Mouse (Mus musculus) cerebellum, postnatal 36 days (tissue): ENCODE measurements around the gene Gm17334.
A peak's percentile ranks its signal among the peaks of the same experiment; 100 is the strongest.

Experiments used
- DNase-seq, 2 experiments: peaks; one replicate each; pipeline ENCODE4 v3.0.0; 2021 to 2022; ENCODE audit warnings: mixed read lengths in 2 of 2

Gm17334 gene

DNA sequence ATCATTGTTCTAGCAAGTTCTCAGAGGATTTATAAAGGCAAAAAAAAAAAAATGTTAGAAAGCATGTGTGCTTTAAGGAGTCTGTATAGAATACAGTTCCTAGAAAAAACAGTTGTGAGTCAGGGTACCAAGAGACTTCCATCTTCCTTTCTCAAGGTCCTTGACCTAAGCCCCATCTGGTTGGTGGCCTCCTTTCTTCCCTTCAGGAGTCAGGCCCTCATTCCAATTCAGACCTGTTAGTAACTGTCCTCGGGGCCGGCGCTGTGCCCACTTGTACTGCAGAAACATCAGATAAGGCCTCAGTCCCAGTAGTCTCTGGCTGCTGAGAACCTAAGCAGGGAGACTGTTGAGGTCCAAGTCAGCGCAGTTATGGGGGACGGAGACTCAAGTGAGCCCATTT is at the start of gene Gm17334:
Gene Gm17334 (minus strand): TSS at position 101 of the 400 bp plus-strand sequence.
- no peak for DNase-seq

DNA sequence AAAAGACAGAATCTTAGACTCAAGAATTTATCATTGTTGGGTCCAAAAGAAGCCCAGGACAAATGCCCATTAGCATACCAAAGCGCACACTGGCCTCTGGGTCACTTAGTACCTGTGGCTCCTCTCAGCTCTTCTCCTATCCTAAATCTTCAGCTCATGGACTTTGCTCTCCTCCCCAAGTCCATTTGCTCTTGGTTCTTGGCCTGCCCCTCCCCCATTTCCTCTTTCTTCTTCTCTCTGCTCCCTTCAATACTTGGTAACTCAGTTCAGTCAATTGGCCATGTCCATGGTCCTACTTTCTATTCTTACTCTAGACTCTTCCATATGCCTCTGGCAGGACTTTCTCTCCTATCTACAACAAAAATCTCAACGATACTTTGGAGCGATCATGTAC is 49.0 kb upstream of the Gm17334 start:
- no peak for DNase-seq

DNA sequence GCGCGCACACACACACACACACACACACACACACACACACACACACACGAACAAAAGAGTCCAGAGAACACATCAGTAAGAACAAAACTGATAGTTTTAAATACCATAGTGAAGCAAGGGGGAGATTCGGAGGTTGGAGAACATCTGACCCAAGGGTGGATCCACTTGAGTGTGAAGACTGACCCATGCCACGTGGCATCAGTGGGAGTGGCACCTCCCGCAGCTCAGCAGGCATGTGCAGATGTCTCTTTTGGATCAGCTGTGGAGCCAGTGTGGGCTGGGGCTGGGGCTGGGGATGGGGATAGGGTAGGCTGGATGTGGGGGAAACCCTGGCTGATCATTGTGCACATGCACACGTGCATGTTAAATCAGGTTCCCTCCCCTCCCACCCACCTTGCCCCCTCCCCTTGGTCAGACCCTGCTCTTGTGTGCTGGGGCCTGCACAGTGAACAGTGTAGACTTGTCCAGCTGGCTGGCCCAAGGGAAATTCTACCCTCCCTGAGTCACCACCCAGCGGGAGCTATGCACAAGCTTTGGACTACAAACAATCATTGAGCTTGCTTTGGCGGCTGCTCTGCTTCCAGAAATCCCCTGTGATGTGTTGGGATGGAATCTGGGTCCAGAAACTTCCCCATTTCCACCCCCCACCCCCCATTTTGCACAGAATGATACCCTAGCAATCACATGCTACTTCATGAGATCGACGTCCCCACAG is 48.4 kb upstream of the Gm17334 start:
- DNase-seq, result no peak

DNA sequence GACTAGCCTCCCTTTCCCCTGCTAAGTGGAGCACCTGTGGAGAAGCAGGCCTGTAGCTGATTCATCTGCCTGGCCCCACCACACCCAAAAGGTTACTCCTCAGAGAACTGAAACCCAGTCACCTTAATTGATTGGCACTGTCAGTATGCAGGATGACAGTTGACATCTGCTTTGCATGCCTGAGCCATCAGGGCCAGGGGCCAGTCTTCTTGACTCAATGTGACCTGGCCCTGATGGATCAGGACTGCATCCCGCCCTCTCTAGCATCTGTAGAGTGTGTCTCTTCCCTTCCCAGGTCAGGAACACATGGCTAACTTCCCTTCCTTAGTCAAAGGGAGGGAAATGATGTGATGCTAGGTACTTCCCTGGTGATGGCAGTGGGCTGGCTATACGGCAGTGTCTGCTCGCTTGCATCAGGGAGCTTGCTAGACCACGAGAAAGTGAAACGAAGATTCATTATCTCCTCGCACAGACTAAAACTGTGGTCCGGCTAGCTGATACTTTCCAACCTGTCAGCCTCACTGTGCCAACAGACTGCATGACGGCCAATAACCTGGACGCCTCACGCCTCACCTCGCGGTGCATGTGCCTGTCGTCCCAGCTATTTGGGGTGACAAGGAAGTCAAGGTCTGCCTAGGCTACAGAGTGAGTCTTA is 47.7 kb upstream of the Gm17334 start:
- DNase-seq, result no peak

DNA sequence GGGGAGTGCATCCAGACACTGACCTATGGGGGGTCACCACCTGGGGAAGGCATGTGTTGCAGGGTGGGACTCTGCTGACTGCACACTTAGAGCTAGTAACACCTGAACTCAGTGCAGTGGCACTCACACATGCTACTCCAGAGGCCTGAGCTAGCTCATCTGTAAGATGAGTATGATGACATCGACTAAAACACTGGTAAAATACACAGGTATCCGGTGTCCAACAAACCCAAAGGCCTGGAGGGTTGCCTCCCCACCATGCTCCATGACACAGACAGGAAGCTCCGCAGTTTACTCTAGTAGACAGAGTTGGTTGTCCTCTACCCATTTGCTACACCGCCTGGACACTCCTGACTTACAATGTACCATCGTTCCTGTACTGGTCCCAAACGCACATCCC is 46.5 kb upstream of the Gm17334 start:
- no peak for DNase-seq

DNA sequence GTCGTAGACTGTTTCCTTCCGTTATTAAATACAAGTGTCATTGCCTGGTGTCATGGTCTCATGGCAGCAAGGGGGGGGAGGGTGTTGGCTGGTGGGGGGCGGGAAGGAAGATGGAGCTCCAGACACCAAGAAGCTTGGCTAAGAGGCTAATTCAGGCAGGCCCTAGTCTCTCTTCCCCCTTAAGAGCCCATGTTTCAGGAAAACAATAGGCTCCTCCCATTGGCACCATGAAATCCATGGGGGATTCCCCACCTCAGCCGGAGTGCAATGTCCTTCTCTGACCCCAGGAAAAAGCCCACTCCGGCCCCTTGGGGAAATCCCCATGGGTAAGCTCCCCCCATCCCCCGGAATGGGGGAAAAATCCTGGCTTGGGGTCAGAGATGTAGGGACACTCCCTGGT is 45.8 kb upstream of the Gm17334 start:
- no peak for DNase-seq

DNA sequence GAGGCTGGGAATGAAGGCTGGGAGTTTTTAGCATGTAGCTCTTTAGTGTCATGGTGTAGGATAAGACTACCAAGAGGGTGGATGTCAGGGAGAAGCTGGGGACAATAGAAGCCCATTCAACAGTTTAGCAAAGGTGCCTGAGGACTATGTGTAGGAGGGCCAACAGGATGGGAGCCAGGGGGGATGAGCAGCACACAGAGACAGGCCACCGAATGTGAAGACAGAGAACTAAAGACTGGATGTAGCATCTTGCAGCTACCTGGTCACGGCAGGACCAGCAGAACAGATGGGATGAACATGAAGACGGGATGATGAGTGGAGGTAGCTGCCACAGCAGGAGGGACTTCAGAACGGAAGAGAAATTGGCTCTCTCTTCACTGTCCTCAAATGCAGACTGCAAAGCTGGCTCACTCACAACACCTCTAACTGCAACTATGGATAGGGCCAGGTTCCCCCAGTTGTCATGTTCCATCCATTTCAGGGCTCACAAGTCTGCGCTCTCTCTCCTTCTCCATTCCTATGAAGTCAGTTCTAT is 43.9 kb upstream of the Gm17334 start:
- DNase-seq, result peak; percentile 31 to 37

DNA sequence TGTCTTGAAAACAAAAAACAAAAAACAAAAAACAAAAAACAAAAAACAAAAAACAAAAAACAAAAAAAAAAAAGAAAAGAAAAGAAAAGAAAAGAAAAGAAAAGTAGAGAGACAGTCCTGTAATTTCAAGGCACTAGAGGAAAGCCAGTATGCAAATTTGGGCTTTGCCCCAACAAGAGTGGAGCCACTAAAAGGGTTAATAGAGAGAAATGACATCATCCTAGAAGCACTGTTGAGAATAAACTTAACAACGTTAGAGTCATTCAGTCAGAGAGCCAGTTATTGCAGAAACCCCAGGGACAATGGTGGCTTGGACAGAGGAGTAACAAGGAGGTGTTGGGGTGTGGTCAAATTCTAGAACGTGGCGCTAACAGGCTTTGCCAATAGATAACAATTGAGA is 41.8 kb upstream of the Gm17334 start:
- DNase-seq, result no peak

DNA sequence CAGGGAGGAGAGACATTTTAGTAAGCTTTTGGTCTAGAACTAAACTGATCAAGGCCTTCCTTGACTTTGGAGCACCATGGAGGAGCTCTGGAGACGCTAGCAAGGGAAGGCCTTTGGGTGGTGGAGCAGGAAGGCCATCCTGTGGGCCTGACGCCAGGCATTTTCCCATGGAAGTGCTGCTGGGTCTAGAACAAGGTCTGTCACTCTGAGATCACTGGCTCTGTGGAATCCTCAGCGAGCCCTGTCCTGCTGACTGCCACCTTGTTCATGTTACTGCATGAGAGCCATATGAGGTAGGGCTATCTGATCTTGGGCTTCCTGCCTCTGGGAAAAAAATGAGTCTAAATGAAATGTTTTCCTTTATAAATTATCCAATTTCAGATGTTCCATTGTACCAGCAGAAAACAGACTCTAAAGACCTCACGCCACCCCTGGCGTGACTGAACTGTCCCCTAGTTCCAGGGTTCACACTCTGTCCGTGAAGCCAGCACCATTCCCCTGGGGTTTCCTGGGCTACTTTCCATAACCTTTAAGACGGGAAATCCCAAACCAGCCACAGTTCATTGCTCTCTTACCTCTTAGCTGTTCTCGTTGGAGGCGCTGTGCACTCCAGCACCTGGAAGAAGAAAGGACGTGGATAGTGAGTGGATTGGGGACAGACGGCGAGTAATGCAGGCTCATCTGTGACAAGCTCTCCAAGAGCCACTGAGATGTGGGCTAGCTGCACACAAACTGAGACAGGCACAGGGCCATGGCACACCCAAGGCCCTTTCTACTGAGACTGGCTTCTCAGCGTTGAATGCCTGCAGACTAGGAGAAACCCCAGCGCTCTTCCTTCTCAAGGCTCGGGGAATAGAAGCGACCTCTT is 40.2 kb upstream of the Gm17334 start:
- DNase-seq, result no peak

DNA sequence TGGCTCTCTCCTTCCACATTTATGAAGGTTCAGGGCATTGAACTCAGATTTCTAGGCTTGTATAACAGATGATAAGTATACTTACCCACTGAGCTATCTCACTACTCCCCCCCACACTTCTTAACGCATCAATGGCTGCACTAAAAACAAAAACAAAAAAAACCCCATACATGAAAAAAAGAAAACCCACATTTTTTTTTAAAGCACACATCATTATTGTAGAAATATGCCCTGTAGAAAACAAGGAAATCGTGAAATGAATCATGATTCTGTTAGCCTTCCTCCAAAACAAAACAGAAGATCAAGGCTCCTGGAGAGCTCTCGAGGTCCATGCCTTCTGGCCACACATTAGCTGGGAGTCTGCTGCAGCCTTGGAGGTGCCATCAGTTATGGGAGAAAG is 38.3 kb upstream of the Gm17334 start:
- DNase-seq, result no peak

DNA sequence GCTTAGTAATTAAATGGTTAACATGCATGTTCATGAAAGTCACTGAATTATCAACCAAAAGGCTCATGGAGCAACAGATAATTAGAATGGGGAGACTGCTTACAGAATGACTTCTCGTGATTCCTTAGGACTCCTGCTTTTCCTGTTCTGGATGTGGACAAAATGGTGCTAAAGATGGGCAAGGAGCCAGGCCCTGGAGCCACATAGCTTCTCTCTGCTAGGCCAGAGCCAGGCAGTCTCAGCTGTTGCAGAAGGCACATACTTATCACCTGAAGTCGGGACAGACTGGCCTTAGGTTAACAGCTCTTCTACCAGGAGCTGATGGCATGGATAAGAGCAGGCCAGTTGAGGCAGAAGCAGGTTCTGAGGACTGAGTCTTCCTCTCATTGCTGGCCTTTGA is 37.8 kb upstream of the Gm17334 start:
- no peak for DNase-seq

DNA sequence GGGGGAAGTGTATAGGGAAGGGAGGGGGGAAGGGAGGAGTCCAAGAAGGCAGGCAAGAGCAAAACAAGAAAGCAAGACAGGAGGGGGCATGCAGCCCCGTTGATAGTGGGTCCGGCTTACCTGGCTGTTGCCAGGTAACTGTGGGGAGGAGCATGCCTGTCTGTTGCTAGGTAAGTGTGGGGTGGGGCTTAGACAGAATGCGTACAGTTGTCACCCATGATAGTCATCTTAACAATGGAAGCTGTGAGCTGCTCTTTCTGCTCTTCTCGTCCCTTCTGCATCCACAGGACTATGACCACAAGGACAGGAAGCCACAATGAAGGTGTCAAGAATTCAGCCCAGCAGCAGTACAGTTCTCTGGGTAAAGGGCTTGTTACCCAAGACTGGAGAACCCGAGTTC is 37.2 kb upstream of the Gm17334 start:
- DNase-seq, result no peak

DNA sequence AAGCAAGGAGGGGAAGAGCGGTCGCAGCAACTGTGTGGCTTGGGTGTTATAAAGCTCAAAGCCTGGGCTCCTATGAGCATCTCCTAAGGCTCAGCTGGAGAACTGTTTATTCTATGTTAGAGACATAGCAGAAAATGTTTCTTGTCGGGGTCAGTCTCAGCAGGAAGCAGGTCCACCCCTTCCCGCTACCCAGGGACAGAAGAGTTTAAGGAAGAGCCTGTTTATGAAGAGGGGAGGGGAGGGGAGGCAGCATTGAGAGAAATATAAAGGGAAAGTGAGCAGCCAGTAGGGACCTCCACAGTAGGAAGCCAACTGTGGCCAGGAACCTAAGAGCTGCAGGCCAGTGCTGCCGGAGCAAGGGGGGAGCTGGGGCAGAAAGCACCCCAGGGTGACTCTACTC is 36.4 kb upstream of the Gm17334 start:
- no peak for DNase-seq

DNA sequence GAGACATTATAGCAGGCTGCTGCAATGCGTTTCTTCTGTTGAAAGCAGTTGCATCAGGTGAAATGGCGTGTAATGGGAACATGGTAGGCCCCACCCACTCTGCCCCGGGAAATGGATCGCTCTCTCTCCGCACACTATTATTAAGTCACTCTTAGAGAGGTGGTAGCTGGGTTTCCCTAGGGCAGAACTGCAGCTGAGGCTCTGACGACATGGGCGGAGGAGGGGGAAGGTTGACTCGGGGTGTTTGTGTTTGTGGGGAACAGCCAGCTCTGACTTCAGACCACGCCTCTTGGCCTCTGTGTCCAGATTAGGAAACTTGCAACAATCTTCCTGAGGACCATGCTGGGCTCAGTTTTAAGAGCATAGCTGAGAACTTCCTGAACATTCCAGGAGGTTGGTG is 32.8 kb upstream of the Gm17334 start:
- no peak for DNase-seq

DNA sequence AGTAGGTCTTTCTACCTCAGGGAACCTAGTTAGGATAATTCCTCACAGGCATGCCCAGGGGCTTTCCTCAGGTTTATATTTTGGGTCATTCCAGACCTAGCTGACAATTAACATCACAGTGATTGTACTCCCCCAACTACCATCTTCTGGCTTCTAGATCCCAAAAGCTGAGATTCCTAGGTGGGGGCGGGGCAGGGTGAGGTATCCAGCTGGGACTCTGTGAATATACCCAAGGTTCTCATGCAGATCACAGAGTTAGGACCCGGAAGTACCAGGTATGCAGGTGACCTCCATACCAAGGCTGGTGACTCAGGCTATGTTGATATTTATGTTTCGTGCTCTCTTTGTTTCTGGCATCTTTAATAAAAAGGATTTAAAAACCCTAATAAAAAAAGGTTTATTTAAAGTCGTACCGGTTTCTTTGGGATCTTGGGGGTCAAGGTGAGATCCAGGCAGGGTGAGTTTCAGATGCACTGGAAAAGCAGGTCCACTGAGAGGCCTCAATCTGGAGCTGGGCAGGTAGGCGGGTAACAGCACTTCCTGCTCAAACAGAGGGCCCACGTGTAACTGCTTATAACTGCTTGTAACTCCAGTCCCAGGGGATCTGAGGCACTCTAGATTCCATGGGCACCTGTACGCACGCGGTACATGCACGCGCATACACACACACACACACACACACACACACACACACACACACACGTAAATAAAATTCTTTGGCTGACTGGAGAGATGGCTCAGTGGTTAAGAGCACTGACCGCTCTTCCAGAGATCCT is 31.8 kb upstream of the Gm17334 start:
- DNase-seq, result no peak

DNA sequence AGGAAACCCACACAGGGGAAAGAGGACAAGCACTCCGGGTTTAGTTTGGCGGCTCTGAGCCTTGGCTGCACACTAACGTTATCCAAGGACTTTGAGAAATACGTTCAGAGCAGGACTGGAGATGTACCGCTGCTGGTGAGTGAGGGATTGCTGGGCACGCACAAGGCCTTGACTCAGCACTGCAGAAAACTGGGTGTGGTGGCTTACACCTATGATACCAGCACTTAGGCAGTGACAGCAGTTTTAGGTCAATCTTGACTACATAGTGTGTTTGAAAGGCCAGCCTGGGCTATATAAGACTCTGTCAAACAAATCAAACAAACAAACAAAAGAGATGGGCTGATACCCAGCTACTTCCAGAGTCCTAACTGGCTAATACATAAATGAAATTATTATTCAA is 30.5 kb upstream of the Gm17334 start:
- DNase-seq, result no peak

DNA sequence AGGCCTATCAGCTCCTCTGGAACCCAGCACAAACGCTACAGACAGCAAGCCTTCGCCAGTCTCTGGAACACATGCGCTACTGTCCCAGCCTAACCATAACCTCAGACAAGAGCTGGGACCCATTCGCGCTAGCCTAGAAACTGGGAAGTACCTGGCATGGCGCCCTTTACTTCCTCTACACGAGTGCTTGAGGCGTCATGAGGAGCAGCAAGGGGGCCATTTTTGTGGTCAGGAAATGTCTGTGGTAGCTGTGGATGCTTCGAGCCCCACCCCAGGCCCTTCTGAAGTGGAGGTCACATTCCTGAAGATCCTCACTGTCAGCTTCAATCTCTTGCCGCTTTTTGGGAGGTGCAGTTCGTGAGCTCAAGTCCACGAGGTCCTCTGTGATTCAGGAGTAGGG is 30.1 kb upstream of the Gm17334 start:
- no peak for DNase-seq

DNA sequence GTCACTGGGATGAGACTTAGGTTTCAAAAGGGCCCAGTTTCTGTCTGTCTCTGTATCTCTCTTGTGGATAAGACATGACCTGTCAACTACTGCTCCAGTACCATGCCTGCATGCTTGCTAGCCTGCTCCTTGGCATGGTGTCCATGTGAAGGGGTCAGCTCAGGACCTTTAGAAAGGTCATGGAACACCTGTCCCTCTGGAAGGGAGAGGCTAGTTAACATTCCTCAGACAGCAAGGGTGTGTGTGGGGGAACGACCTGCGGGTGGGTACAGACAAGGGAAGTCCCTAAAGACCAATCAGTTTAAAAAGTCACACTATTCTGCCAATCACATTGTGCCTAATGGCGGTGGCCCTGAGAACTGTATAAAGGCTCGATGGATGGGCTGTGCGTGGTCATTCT is 28.0 kb upstream of the Gm17334 start:
- DNase-seq, result no peak

DNA sequence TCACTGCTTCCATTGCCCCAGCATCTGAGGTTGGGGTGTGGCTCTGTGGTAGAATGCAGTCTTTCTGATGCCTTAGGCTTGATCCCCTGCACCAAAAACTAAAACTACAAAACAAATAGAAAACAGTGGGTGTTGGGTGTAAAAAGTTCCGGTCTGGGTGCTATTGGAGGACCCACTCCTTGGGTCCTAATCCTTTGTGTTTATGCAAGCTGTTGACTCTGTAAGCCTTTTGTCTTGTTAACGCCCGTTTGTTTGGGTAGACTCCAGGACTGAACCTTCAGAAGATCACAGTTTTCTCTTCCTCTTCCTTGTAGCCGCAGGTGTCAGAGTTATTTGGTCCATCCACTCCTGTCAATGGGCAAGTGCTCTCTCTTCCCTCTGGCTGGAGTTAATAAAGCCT is 27.0 kb upstream of the Gm17334 start:
- DNase-seq, result no peak

DNA sequence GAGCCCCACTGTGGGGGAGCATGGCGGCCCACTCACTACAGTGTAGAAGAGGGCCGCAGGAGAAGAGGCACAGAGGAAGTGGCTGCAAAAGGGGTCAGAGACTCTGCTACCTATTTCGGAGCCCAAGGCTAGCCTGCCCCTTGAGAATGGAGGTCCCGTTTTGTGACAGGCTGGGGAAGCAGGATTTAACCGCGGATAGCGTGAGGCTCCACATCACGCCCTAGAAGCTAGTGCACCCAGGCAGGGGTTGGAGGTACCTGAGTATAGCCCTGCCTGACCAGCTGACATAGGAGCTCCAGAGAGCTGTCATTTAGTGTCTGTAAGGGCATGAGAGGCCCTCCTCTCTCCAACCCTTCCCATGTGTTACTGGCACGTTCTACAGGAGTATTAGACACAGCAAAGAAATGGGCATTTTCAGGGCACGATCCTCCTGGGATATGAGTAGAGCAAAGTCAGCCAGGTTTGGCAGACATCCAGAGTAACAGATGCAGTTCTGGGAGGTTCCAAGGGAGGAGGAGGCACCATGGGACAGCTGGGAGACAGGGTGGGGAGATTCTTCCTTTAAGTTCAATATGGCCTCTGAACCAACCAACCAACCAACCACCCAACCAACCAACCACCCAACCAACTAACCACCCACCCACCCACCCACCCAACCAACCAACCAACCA is 25.2 kb upstream of the Gm17334 start:
- DNase-seq, result no peak

DNA sequence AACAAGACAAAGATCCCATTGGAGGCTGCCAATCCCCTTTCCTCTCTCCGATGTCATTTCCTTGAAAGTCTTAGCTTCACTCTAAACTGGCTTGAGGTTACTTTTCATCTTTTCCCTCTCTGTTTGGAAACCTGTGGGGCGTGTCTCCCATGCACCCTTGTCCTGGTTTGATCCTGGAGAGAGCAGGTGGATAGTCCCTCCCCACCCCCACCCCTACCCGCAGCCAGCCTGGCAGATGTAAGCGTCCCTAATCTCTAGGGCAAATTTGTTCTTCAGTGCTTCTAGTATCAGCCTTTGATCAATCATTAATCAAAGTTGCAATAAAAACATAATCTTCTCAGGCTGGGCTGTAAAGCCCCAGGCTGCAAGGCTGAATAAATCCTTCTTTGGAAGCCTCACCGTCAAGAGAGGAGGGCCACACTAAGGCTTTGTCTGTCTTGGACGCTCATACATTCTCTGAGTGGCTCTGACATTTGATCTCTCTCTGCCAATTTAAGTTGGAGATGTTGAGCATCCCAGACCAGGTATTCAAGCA is 24.5 kb upstream of the Gm17334 start:
- no peak for DNase-seq
